Comparison of ENCODE assay signal across 11 mouse cellular contexts in genomic region chr8:106061686-106062085, GRCm38 (mm10). TPM values are rescaled to one million over a fixed set of nuclear protein-coding genes. Genes with fewer than 3 reads are reported as not detected.
A peak's percentile ranks its signal among the peaks of the same experiment; 100 is the strongest.
DNase-seq lines count a peak whose midpoint lies in the region; ATAC-seq lines count a peak whose summit lies in the region.
"Had no signal": no experiment of that assay in that cellular context is flagged by ENCODE, and none has a peak within 500 bp of the region (broad histone marks: within the 10 kb centered on the region; RNA-seq: fewer than 3 reads in every experiment).

No protein-coding gene starts in this region.

- H3K27ac ChIP-seq in intestine, embryonic 14.5 days (ENCODE audit: low read depth): no peak overlapping the region
- no peak overlapping the region for H3K27ac ChIP-seq in neural tube, embryonic 14.5 days (ENCODE audit: low read depth, low read length)

- no peaks in the 10 kb centered on the region for H3K27me3 ChIP-seq in megakaryocyte, embryonic 14.5 days (replicated peaks)
- H3K27me3 ChIP-seq in intestine, embryonic 14.5 days (replicated peaks; ENCODE audit: control insufficient read depth, insufficient read depth, low read length): no peaks in the 10 kb centered on the region
- no peaks in the 10 kb centered on the region for H3K27me3 ChIP-seq in neural tube, embryonic 14.5 days (ENCODE audit: control insufficient read depth, insufficient read depth, low read length)

- peak overlapping the region; percentile 83 for H3K4me3 ChIP-seq in megakaryocyte, embryonic 14.5 days (replicated peaks)
- H3K4me3 ChIP-seq in intestine, embryonic 14.5 days (ENCODE audit: low read depth, low read length): no peak overlapping the region
- no peak overlapping the region for H3K4me3 ChIP-seq in neural tube, embryonic 14.5 days (ENCODE audit: low read depth, low read length)

- no peaks in the 10 kb centered on the region for H3K9me3 ChIP-seq in megakaryocyte, embryonic 14.5 days
- H3K9me3 ChIP-seq in intestine, embryonic 14.5 days (ENCODE audit: control insufficient read depth, low read length): no peaks in the 10 kb centered on the region
- no peaks in the 10 kb centered on the region for H3K9me3 ChIP-seq in neural tube, embryonic 14.5 days (ENCODE audit: control insufficient read depth, low read length)

- no peaks in the 10 kb centered on the region for H3K36me3 ChIP-seq in megakaryocyte, embryonic 14.5 days (replicated peaks; ENCODE audit: low read length)
- H3K36me3 ChIP-seq in intestine, embryonic 14.5 days (ENCODE audit: control insufficient read depth, insufficient read depth, low read length): no peaks in the 10 kb centered on the region
- no peaks in the 10 kb centered on the region for H3K36me3 ChIP-seq in neural tube, embryonic 14.5 days (ENCODE audit: control insufficient read depth, insufficient read depth, low read length)

- no peak overlapping the region for H3K9ac ChIP-seq in intestine, embryonic 14.5 days (ENCODE audit: low read length)
- no peak overlapping the region for H3K9ac ChIP-seq in neural tube, embryonic 14.5 days (replicated peaks; ENCODE audit: low read depth, low read length)

- peak; percentile 59 for DNase-seq in heart, adult 11 months
- DNase-seq in heart, postnatal 4 days: no peak
- no peak for DNase-seq in intestine, embryonic 14.5 days (ENCODE audit: low spot score)
- DNase-seq in urinary bladder, postnatal 25 days (ENCODE audit: low spot score): no peak
- DNase-seq in lung, postnatal 14 days: no peak
- DNase-seq: cerebellum, adult 18-20 months had no signal

- no peak for ATAC-seq in megakaryocyte, adult 5-6 weeks (ENCODE audit: poor library complexity, severe bottlenecking)
- no peak for ATAC-seq in intestine, embryonic 14.5 days (replicated peaks; ENCODE audit: low FRiP score, low TSS enrichment, low read depth)
- ATAC-seq in neural tube, embryonic 14.5 days (ENCODE audit: low read depth): no peak

- 87% methylated on average over 6 of the region's 6 CpGs for WGBS in intestine, embryonic 14.5 days
- 87% methylated on average over 6 of the region's 6 CpGs for WGBS in neural tube, embryonic 14.5 days

- H3K4me2 ChIP-seq in intestine, embryonic 14.5 days (ENCODE audit: low read length): peak overlapping the region; percentile 76
- peak overlapping the region; percentile 65; the same call in 1 of the 2 replicates for H3K4me2 ChIP-seq in neural tube, embryonic 14.5 days (ENCODE audit: low read depth, low read length)

- peaks cover 49% of the 10 kb centered on the region for H3K4me1 ChIP-seq in megakaryocyte, embryonic 14.5 days
- peaks cover 22% of the 10 kb centered on the region for H3K4me1 ChIP-seq in intestine, embryonic 14.5 days (replicated peaks; ENCODE audit: control insufficient read depth, insufficient read depth, low read length)
- H3K4me1 ChIP-seq in neural tube, embryonic 14.5 days (ENCODE audit: control insufficient read depth, insufficient read depth, low read length): peaks cover 16% of the 10 kb centered on the region

RNA-seq across cellular contexts. Expression of gene Nfatc3, which starts 3.0 kb away (rescaled TPM):
- total RNA-seq in heart, postnatal 4 days (2021): 10 to 100 TPM; 24.2 to 26.4 TPM
- polyA plus RNA-seq in megakaryocyte, embryonic 14.5 days (2012; ENCODE audit: insufficient read depth, low replicate concordance): 1.7 and 3.2 TPM in 2 replicates
- total RNA-seq in megakaryocyte, adult 5-6 weeks (2015): 104 and 108 TPM in 2 replicates
- total RNA-seq in megakaryocyte, adult 5-6 weeks (2017): 26.5 and 38.4 TPM in 2 replicates
- 6.9 and 7.6 TPM in 2 replicates for polyA plus RNA-seq in intestine, embryonic 14.5 days (2014; fragmentation: Nextera tagmentation; extraction: Ambion mirVana)
- 3.1 and 3.2 TPM in 2 replicates for polyA plus RNA-seq in neural tube, embryonic 14.5 days (2014; fragmentation: Nextera tagmentation; extraction: Ambion mirVana)

RNA-seq across cellular contexts. Expression of gene Ddx28, which starts 50.0 kb away (rescaled TPM):
- total RNA-seq in heart, postnatal 4 days (2021): 1 to 10 TPM; 8.9 to 9.5 TPM
- polyA plus RNA-seq in megakaryocyte, embryonic 14.5 days (2012; ENCODE audit: insufficient read depth, low replicate concordance): 3.7 and 10.4 TPM in 2 replicates
- 8.8 and 9.6 TPM in 2 replicates for total RNA-seq in megakaryocyte, adult 5-6 weeks (2015)
- 13.7 and 13.9 TPM in 2 replicates for total RNA-seq in megakaryocyte, adult 5-6 weeks (2017)
- polyA plus RNA-seq in intestine, embryonic 14.5 days (2014; fragmentation: Nextera tagmentation; extraction: Ambion mirVana): 16.9 and 17.9 TPM in 2 replicates
- polyA plus RNA-seq in neural tube, embryonic 14.5 days (2014; fragmentation: Nextera tagmentation; extraction: Ambion mirVana): 22.4 and 23.9 TPM in 2 replicates

RNA-seq across cellular contexts. Expression of gene Dpep2nb, which starts 55.9 kb away (rescaled TPM):
- not detected for total RNA-seq in heart, postnatal 4 days (2021)
- not detected in 2 replicates for polyA plus RNA-seq in megakaryocyte, embryonic 14.5 days (2012; ENCODE audit: insufficient read depth, low replicate concordance)
- total RNA-seq in megakaryocyte, adult 5-6 weeks (2015): 0.20 TPM in 1 of 2 replicates, not detected in the other
- total RNA-seq in megakaryocyte, adult 5-6 weeks (2017): not detected in 2 replicates
- not detected in 2 replicates for polyA plus RNA-seq in intestine, embryonic 14.5 days (2014; fragmentation: Nextera tagmentation; extraction: Ambion mirVana)
- polyA plus RNA-seq in neural tube, embryonic 14.5 days (2014; fragmentation: Nextera tagmentation; extraction: Ambion mirVana): 0.31 TPM in 1 of 2 replicates, not detected in the other
- total RNA-seq: layer of hippocampus, postnatal 14 days had no signal
- polyA plus RNA-seq: frontal cortex, adult 2 months had no signal
